Mouse (Mus musculus): Measurements from ENCODE around the gene Sugp2.

Sugp2 gene

DNA sequence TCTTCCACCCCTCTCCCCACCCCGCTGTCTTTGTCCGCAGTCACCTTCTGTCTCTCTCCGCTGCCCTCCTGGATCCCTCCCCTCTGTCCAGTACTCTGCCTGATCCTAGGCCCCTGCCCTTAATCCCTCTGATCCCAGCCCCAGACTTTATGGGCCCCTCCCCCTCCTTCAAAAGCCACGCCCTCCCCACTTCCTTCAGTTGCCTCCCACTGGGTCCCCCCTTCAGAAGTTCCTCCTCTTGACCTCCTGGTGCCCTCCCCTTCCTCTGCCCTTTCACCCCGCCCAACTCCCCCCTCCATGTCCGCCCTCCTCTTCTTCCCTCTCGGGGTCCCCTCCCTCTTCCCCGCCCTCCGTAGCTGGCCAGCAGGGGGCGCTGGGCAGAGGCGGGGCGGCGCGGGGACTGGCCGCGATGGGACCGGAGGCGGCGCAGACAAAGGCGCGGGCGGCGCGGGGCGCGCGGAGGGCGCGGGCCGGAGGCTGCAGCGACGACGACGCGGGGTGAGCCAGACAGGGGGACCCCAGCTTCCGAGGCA lies 48.6 kb downstream of the Sugp2 start, which contains the start of gene Homer3:
Homer3 (plus strand) TSS at position 225 of the 533 bp plus-strand sequence.
- DNase-seq (ENCODE audit: low spot score in 2 of 2), result peak; percentile 92 to 93

DNA sequence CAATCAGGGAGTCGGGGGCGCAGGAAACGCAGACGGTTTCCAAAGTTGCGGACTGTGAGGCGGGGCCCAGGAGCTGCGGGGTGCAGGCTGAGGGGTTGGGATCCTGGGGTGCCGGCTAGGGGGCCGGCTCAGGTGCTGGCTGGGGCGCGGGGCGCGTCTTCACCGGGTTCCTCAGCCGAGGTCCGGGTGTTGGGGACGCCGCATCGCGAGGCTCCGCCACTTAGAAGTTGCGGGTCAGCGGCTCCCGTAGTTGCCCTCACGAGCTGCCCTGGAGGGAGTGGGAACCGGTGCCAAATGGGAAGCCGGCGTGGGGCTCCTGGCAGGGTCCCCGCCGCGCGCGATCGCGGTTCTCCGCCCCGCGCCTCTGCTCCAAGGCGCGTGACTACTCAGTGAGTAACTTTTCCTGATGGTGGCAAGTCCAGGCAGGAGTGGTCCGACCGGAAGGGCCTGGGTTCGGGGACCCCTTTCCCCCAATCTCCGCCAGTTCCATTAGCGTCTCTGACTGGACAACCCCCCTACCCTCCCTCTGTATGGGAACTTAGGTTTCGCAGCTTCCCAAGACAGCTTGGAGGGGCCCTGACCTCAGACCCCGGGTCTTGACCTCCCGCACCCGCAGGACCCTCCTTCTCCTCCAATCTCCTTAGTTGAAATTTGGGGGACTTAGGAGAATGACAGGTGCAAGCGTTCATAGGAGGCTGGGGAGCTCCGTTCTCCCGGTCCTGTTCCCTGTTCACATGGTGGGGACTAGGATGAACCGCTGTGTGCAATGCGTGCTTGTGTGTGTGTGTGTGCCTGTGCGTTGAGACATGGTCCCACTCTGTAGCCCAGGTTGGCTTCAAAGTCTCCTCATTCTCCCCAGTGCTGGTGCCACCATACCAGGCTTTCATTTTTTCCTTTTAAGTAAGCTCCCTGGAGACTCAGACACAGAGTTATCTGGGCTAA lies 49.4 kb downstream of the Sugp2 start:
- DNase-seq (ENCODE audit: low spot score in 2 of 2), result peak in 1 of 2 experiments; percentile 10

DNA sequence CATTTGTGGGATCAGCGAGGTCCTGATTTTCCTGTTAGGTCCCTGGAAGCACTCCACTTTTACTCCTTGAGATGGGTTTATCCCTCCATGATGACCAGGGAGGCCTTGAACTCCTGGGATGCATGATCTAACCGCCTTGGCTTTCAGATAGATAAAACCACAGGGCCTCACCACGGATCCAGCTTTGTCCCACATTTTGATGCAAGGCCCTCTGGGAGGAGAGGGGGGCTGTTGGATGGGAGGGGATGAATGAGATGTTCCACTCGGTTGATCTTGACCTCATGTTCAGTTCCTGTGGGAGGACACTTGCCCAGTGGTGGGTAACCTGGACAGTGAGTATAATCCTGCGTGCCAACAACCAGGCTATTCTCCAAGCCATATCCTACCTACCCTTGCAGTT lies 50.4 kb downstream of the Sugp2 start:
- no peak for DNase-seq (ENCODE audit: low spot score in 2 of 2)

DNA sequence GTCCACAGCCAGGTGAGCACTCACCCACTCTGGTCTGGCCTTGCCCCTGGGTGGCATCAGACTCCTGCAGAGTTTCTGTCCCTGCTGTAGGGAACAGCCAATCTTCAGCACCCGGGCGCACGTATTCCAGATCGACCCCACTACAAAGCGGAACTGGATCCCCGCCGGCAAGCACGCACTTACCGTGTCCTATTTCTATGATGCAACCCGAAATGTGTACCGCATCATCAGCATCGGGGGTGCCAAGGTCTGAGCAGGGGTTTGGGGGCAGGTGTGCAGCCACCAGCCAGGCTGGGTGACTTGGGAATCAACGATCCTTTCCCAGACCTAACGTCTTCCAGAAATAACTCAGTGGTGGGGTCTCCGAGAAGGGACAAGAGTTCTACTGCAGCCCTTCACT lies 51.3 kb downstream of the Sugp2 start:
- DNase-seq (ENCODE audit: low spot score in 2 of 2), result no peak

- no peak for DNase-seq (ENCODE audit: low spot score in 2 of 2)
These were observed 52.7 kb downstream of the Sugp2 start for GRCm38 (mm10) chr8:70286737-70287136.

DNA sequence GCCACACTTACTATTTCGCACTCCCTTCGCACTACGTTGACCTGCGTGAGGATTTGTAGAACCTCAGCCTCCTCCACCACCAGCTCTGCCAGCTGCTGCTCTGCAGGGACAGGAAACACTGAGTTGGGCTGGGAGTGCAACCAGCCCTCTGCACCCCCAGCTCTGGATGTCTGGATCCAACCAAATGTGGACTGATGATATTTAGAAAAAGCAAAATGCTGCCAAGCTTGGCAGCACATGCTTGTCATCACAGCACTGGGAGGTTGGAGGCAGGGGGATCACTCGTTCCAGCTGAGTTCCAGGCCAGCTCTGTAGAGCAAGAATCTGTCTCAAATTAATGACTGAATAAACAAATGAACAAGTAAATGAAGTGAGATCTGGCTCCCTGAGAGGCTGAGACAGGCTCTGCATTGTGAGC lies 60.0 kb downstream of the Sugp2 start:
- no peak for DNase-seq (ENCODE audit: low spot score in 2 of 2)

DNA sequence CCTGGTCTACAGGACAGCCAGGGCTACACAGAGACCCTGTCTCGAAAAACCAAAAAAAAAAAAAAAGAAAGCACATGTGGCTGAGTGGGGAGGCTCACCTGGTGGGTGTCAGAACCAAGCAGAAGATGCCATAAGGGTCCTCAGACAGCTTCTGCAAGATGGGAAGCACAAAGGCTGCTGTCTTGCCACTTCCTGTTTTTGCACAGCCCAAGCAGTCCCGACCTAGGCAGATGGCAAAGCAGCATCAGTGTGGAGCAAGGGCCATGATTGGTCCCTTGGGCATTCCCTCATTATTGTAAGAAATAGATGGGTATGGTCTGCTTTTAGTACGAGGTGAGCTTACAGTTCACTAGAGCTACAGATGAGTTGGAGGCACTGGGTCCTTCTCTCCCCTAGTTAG lies 66.9 kb downstream of the Sugp2 start:
- no peak for DNase-seq (ENCODE audit: low spot score in 2 of 2)

DNA sequence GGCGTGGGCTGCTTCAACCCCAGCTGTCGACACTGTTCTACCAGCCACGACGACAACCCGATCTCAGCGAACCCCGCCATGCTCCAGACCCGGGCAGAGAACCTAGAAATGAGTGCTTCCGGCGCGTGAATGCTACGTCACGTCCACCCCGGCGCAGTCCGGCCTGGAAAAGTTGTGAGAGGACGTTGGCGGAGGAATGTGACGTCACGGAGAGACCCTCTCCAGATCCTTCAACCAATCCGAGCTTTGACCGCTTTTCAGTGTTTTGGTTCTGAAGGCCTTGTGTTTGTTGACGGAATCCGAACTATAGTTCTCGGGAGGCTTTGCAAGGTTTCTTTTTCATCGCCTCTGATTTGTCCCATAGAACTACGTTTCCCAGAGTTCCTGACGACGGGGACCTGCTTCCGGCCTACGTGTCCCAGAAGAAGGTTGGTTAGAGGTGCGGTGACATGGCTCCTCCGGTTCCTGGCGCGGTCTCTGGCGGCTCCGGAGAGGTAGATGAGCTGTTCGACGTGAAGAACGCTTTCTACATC lies 68.4 kb downstream of the Sugp2 start, which contains the start of the genes Ddx49 and Cope:
Ddx49 (minus strand) TSS at position 132 of the 533 bp plus-strand sequence.
Cope (plus strand) TSS at position 161 of the 533 bp plus-strand sequence.
- DNase-seq (ENCODE audit: low spot score in 2 of 2), result peak; percentile 90 to 91

DNA sequence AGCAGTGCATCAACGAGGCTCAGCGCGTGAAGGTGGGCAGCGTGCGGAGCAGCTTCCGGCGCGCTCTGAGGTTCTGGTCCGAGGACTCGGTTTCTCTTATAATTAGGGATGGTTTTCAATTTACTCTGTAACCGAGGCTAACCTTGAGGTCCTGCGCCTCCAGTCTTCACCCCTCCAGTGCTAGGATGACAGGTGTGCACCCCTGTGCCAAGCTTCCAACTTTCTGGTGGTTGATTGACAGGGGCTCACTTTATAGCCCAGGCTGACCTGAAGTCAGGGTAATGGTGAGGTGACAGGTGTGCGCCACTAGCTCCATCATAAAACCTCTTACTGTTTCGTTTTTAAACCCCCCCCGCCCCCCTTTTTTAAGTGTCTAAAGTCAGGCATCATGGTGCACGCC lies 68.9 kb downstream of the Sugp2 start:
- no peak for DNase-seq (ENCODE audit: low spot score in 2 of 2)

GRCm38 (mm10) chr8:70309311-70309710 lies 75.3 kb downstream of the Sugp2 start:
- no peak for DNase-seq (ENCODE audit: low spot score in 2 of 2)

DNA sequence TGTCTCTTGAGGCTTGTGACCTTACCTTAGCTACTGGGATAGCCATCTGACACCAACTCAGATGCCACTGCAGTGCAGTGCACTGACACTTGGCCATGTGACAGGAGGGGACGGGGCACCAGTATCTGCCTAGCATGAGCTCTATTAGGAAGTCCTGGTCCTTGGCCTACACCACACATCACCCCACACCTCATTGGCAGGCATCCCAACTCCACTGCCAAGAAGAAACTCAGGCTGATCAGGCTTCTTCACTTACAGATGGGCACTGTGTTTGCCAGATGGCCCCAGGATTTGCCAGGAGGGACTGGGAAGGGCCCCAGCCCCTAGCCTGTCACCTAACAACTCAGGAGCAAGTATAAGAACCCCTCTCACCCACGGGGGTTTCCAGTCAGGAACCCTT lies 79.4 kb downstream of the Sugp2 start:
- DNase-seq (ENCODE audit: low spot score in 2 of 2), result no peak

DNA sequence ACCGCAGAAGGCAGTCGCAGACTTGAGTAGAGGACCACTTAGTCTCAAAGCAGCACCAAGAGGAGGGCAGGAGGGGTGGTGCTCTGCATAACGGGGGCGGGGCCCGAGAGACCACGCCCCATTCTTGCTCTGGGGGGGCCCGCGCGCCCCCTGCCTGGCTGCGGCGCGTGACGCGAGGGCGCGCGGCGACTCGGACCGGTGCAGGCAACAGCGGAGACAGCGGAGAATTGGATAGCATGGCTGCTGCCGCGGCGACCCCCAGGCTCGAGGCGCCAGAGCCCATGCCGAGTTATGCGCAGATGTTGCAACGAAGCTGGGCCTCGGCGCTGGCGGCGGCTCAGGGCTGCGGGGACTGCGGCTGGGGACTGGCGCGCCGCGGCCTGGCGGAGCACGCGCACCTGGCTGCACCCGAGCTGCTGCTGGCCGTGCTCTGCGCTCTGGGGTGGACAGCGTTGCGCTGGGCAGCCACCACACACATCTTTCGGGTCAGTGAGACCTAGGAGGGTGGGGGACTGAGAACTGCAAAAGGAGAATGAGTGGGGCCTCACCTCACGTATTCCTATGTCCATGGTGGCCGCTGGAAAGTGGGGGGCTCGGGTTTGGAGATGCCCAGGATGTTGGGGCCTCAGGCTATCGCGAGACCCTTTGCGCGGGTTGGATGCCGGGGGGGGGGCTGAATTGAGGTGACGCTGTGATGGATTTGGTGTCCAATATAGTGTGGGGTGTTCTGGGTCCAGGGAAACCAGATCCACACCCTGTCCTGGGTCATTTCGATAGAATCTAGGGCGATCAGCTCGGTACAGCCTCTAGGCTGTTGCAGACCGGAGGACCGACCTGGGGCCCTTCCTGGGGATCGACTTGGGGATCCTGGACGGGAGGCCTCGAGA lies 81.8 kb downstream of the Sugp2 start, which contains the start of gene Cers1:
Cers1 (plus strand) TSS at position 152 of the 887 bp plus-strand sequence.
- DNase-seq (ENCODE audit: low spot score in 2 of 2), result peak; percentile 26 to 31

DNA sequence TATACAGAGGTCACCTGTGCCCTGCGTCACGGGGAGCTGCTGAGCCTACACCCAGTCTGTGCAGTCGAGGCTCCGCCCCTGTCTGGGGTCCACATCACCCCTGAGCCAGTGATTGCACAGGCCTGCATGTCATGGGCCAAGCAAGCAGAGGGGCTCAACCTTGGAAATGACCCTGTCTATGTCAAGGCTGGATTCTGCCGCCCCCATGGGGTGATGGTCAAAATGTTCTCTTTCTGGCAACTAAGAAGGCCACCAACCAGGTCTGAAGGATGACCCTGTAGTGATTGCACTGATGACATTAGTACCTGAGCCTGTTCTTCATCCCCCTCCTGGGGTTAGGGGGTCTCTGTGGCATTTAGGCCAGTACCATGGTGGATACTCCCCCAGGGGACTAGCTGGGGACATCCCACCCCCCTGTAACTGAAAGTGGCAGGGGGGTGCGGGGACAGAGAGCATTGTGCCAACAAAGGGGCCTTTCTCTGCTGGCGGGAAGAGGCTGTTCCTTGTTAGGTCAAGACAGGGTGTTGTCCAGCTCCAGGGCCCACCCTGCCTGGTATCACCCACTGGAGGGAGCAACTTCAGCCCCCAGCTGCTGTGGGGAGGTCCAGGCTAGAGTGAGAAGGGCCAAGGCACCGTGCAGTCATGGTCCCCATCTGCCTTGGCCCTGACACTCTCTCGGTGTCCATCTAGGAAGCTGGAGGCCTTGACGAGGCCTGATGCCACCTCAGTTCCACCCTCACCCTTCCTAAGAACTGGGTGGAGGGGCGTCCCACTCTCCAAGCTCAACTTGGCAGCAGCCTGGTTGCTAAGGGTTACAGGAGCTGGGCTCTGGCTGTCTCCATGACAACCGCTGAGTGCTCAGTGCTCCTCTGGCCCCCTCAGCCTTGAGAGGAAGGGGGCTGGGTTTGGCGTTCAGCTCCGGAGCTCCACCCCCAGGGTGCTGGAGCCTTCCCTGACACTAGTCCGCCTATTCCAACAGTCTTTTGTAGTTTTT lies 82.8 kb downstream of the Sugp2 start:
- no peak for DNase-seq (ENCODE audit: low spot score in 2 of 2)

DNA sequence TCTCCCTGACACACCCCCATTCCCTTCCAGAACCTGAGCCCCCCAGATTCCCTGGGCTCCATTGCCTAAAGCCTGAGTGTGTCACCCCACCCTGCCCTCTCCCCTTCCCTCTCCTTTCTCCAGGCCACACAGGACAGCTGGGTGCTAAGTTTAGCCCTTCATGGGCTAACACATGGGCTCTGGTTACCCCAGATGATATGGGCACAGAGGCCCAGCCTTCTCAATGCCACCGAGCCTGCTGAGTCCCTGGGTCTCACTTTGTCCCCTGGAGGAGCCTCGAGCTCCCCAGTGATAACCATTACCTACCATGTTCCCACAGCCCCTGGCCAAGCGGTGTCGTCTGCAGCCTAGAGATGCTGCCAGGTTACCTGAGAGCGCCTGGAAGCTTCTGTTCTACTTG lies 83.8 kb downstream of the Sugp2 start:
- DNase-seq (ENCODE audit: low spot score in 2 of 2), result no peak

DNA sequence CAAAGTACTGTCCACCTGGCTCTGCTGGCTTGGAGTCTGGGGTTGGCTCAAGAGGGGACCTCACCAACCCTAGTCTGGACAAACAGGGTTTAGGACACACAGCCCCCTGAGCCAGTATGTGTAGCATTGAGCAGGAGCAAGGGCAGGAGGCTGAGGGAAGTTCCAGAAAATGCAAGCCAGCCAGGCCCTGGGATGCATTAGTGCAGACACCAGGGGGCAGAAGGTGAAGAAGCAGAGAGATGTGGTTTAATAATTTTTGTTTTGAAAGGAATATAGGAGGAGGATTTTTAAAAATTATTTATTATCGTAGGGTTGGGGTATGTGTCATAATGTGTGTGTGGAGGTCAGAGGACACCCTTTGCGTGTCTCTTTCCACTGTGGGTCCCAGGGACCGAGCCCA lies 89.7 kb downstream of the Sugp2 start:
- DNase-seq (ENCODE audit: low spot score in 2 of 2), result no peak

DNA sequence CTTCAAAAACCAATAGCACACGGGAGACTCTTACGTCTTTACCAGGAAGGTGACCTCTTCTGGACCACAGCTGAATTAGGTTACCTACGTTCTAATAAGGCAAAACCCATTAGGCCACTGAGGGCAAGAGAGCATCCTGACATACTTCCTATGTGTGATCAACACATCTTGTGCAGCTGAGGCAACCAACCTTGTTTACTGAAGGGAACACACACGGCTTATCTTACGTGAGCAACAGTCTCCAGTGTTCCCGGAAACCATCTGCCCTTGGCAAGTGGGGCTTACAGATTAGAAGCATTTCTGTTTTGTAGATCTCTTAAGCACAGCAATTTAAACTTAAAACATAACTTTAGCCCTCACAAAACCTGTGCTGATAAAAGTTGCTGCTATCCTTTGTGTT lies 93.5 kb downstream of the Sugp2 start:
- DNase-seq (ENCODE audit: low spot score in 2 of 2), result no peak

DNA sequence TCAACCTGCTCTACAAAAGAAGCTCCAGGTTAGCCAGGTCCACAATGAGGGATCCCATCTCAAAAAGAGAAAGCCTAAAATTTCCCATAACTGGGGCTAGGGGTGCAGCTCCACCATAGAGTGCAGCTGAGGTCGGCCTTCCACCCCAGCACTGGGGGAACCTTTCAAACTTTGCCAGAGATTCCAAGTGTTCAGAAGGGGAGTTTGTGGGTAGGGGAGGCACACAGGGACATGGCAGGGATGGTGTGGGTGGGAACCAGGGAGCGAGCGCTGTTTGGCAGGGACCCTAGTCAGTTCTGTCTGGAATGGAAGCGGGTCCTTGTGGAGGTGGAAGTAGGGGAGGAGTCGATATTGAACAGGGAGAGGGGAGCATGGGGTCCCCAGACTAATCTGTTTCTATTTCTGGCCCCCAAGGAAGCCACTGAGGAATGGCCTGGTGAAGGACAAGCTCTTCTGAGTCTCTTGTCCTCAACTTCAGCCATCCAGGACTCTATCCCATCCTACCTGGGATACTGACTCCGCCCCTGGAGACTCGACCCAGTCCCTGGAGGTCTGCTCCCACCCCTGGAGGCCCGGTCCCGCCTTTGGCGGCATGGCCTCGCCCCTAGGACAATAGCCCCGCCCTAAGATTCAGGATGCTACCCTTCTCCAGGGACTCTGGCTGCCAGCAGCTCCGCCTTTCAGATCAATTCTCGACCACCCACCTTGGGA lies 95.3 kb downstream of the Sugp2 start, which contains the start of gene Gdf1:
Gdf1 (plus strand) TSS at position 694 of the 711 bp plus-strand sequence.
- no peak for DNase-seq (ENCODE audit: low spot score in 2 of 2)
